Mouse (Mus musculus) induced T-regulatory cell, adult 2 months (primary cell): ENCODE measurements at regions not wholly inside any gene's neighbourhood (a gene's known extent, or its start where the extent isn't known, plus 50 kb on each side); places are given as distances from the start of the nearest gene placed in this dataset.

Experiments
- DNase-seq: peaks from one replicate; pipeline ENCODE4 v3.0.0-alpha.2; 2012; ENCODE audit warnings: low read depth

DNA sequence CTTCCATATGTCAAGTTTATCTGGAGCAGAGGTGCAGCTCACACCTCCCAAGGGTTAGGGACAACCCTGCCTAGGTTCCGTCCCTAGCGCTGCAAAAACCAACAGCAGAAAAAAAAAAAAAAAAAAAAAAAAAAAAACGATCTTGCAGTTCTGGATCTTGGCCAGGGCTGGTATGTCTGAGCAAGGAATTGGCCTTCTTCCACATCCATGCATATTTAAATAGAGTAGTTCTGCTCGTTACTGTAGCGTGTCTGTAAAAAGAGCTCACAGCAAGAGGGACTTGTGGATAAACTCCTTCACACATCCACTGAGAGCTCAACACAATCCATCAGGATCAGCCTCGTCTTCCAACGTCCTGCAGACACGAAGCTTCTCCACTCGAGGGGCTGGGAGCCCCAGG lies 639.4 kb upstream of the Adam5 start:
- DNase-seq, result no peak

DNA sequence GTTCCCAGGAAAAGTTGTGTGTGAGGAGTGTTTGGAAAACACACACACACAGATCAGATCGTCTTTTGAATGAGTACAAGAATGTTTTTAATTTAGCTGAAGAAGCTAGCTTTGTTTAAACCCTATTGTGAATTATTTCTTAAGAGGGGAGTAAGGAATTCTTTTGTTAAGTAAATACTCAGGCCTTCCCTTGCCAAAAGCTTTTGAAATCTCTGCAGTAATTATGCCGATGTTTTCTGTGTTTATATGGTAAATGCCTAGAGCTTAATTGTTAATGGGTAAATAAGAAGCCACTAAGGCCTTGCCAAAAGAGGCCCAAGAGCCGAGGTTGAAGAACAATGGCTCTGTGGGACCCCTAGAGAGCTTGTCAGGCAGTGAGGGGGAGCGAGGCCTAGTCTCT lies 638.3 kb upstream of the Adam5 start:
- no peak for DNase-seq

DNA sequence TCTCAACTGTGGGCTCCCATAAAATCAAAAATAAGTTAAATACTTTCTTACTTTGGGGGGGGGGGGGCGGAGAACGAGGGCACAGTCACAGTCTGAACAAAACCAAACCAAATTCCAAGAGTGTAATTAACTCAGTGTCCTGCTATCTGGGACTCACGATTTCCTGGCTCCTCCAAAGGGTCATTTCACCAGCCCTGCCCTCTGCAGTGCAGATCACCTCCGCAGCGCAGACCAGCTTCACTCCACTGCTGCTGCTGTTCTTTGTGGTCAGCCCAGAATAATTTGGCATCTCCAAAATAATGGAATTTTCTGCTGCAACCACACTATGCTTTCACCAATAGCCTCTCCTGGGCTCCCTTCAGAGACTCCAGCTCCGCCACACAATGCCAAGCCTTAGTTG lies 631.5 kb upstream of the Adam5 start:
- no peak for DNase-seq

DNA sequence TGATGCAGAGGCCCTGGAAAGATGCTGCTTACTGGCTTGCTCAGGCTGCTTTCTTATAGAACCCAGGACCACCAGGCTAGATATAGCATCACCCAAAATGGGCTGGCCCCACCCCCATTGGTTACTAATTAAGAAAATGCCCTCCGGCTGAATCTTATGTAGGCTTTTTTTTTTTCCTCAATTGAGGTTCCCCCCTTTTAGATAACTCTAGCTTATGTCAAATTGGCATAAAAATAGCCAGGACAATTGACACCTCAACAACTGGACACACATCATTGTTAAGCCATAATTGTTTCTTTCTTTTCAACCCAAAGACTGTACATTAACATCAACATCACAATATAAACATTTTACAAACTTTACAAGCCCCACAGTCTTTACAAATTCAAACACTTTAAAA lies 630.8 kb upstream of the Adam5 start:
- DNase-seq, result no peak

DNA sequence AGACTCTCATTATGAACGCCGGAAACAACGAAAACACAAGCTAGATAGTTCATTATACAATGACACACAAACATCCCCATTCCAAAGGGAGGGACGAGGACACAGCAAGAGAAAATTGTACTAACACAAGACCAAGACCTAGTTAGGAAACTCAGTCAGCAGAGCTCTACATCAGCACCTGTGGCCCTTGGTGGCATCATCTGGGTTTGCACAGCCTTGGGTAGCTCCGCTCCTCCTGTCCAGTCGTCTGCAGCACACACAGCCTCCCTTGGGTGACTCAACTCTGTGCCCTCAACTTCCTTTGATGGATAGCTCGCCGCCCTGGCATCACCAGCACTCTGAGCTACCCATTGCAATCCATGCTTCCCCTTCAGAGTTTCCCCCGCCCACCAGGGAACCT lies 629.7 kb upstream of the Adam5 start:
- DNase-seq, result no peak

DNA sequence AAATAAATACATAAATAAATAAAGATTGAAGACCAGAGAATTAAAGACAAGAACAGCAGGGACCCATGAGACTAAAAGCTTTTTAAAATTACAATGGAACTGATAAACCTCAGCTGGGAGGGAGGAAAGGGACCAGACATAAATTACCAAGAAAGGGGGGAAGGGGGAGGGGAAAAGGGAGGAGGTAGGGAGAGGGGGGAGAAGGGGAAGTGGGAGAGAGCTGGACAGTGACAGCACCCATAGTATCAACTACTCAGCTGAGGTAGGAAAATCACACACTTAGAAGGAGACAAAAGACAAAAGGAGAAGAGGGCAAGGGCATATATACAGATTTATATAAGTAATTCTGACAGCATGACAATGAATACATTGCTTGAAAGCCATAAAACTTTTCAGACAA lies 626.4 kb upstream of the Adam5 start:
- DNase-seq, result no peak

DNA sequence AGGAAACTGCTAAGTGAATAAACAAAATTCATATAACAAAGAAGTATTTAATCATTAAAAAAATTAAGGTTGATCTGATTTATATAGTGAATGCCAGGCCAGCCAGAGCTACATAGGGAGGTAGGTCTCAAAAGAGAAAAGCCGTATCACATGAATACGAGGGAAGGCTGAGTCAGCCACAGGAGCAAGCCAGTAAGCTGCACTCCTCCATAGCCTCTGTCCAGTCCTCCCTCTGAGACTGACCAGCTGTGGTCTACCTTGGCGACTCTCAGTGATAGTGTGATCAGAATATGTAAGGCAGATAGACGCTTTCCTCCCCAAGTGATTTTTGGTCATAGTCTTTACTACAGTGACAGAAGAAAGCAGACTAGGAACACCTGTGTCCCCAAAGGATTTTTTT lies 625.4 kb upstream of the Adam5 start:
- DNase-seq, result no peak

DNA sequence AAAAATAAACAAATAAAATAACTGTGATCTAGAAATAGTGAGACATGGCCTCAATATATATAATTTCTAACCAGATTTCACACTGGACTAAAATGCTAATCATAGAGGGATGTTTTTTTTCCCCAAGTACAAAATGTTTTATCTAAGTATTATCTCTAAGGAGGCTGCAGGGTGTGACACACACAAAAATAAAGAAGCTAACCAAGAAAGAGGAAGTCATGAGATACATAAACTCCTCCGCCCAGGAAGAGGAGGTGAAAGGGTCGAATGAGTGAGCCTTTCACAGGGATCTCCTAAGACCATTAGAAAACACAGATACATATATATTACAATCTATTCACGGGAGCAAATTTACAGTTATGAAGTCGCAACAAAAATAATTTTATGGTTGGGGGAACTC lies 623.7 kb upstream of the Adam5 start:
- DNase-seq, result peak; percentile 18

DNA sequence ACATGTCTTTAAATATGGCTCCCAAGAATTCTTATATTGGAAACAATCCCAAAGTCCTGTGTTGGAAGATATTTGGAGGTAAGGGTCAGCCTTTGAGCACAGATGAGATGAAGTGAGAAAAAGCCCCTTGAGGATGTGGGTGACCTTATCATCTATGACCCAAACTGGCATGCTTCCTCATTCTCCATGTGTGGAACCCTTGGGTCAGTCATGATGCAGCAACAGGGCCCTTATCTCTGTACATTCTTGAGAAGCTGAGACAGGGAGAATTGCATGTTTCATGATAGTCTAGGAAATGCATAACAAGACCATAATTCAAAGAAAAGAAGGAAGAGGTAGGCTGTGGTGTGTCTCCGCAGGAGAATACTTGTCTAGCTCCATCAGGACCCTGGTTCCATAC lies 621.8 kb upstream of the Adam5 start:
- no peak for DNase-seq

DNA sequence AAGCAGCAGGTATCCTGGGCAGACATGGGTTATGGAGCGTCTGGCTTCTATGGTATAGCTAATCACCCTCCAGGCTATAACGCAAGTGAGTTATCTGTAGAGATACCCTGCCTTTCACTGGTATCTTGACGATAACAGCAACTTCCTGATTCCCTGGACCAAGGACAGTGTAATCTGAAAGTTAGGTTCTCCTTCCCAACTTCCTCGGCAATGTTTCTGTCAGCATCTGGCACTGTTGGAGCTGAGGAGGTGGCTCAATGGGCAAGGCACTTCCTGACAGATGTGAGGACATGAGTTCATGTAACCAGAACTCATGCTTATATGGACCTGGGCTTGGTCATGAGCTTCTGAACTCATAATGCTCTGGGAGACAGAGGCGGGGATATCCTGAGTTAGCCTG lies 620.9 kb upstream of the Adam5 start:
- DNase-seq, result no peak

DNA sequence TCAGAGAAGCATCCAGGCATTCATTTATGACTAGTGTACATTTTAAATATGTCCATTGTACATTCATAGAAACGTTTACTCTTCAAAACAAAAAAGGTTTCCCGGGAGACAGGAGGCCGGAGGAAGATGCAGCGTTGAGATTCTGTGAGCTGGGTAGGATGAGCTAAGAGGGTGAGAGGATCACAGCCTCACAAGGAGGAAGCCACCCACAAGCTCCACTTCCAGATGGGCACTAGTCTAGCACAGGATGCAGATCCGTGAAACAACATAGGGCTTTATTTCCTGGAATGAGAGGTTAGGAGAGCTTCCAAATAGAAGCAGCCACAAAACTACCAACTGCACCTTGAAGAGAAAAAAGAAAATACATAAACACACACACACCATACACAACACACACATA lies 619.4 kb upstream of the Adam5 start:
- no peak for DNase-seq

DNA sequence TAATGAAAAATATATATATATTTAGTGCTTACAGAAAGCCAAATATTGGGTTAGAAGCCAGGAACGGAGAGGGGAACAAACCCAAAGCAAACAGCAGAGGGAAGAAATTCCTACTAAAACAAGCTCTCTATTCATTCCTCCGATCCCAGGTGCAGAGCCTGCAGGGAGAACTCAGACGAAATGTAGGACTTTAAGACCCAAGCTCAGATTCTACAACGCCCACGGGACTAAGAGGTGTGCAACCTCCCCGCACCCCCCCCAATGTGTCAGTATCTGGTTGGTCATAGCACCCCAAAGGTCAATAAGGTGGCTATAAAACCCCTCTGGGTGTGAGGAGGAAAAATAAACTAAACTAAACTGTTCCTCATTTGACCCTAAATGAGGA lies 616.9 kb upstream of the Adam5 start:
- DNase-seq, result no peak

DNA sequence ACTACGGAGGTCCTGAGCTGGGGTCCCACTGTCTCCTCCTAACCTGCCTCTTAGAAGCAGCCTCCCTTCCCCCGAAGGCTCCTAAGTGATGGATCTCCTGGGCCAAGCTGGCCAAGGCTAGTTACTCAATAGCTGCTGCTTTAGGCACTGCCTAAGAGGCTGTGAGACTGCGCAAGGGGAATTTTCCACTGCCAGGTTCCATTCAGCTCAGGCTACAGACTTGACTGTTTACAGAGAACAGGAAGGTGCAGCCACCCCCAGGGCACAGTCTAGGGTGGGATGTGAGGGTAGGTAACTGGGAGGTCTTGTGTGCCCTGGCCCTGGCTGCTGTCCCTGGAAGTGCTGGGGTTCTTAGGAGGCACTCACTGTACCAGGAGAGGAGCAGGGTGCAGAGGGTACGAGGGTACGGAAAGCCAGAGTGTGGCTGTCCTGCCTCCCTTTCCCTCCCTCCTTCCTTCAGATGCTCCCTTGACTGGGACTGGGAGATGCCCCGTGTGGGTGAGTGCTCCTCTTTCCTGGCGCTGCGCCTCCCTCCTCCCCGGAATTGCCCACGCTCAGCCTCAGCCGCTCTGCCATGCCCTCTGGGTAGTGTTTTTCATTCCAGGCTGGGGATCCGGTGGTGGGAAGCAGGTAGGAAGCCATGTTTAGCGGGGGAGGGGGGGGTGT lies 616.4 kb upstream of the Adam5 start:
- DNase-seq, result peak; percentile 16

DNA sequence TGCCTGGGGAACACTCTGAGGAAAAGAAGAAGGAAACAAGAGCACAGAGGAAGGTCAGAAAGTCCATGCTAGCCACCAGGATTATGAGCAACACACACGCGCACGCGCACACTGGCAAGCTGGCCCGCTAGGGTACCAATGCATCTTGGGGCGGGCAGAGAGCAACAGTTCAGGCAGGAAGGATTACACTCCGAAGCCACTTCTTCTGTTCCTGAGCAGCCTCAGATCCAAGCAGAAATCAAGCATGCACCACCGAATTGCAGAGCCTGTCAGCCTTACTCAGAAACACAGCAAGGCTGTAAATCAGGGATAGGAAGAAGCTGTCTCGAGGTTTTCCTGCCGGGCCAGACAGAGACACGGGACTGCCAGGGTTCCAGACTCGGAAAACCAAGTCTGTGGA lies 615.8 kb upstream of the Adam5 start:
- DNase-seq, result peak; percentile 21

DNA sequence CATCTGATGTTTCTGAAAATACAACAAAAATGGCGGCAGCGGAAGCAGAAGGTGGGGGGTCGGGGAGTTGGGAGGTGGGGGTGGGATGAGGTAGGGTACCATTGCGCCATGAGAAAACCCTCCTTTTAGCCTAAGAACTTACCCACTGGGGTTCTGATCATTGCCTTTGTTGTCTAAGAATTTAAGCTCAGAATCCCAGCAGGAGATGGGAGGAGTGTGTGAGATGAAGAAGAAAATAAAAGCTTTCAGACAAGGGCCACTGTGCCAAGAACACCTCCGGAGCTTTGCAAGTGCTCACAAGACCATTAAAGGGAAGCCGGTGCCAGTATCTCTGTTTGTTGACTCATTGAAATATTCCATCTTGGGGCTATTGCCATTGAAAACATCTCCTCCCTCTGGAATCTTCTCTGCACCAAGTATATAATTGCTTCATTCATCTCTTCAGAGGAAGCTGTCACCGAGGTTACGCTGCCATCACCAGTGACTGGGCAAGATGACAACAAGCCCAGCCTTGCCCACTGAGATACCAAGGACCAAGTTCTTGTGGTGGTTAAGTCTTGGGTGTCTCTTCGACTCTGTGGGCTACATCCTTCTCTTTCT lies 614.0 kb upstream of the Adam5 start:
- no peak for DNase-seq

DNA sequence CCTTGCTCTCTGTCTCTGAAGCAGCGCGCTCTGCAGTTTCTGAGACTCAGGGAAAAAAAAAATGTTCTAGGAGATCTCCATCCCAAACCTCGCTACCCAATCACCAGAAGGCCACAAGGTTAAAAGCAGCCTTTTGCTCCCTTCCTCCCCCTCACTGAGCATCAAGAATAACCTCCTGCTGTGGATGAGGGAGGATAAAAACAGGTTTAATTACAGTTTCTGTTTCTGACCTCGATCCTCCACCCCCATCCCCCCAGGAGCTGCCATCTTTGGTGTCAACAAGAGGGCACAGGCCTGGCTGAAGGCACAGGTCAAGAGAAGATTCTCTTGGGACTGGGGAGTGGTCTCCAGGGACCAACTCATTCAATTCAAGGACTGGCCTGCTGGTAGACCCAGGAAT lies 613.0 kb upstream of the Adam5 start:
- DNase-seq, result no peak

DNA sequence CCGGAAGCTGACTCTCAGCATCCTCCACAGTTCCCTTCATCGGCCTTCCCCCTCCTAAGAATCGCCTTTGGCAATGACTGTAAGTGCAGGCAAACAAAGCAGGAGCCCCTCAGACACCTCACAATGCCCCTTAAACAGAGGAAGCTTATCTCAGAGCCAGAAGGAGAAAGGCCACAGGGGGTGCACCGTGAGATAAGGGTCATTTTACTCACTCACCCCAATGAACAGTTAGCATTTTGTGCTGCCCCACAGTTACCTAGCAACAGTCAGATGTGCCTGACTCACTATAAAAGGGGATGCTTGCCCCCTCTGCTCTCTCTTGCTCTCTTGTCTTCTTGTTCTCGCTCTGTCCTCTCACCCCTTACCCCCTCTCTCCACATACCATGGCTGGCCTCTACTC lies 606.4 kb upstream of the Adam5 start:
- no peak for DNase-seq

DNA sequence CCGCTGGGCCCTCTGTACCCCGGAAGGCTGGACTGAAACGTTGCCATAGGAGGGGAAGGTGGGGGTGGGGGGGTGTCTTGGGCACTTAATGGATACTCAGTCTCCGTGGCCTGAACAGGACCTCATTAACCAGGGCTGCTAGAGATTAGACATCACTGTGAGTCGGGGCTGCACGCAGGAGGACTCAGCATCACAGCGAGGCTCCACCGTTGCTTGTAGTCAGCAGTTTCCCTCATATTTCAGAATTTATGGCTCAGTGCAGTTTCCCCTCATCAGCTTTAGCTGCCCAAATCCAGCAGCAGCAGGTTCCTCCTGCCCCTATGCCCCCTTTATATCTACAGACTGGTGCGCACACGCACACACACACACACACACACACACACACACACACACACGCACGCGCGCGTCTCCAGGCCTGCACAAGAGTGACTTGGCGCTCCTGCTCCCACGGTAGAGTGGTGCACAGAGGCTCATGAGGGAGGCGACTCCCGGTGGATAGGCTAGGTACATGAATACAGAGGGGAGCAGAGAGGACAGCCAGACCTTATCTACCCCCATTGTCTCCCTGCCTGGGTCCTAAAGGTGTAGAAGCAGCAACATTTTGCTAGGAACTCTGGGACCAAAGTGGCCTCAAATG lies 605.8 kb upstream of the Adam5 start:
- DNase-seq, result no peak

DNA sequence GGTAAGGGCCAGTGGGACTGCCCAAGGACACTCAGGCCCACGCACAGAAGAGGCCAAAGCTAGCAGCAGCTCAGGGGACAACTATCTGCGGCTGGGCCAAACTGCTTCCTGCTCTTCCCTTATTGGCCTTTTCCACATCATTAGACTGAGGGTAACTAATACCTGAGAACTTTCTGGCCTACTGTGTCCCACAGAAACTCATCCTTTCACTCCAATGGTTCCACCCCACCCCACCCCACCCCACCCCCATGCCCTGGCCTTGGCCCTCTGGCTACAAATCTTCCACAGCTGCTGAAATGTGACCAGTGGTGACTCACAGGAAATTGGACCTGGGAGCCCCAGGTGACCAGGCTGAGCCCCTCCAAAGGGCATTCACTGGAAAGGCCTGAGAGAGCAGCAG lies 604.6 kb upstream of the Adam5 start:
- DNase-seq, result no peak

DNA sequence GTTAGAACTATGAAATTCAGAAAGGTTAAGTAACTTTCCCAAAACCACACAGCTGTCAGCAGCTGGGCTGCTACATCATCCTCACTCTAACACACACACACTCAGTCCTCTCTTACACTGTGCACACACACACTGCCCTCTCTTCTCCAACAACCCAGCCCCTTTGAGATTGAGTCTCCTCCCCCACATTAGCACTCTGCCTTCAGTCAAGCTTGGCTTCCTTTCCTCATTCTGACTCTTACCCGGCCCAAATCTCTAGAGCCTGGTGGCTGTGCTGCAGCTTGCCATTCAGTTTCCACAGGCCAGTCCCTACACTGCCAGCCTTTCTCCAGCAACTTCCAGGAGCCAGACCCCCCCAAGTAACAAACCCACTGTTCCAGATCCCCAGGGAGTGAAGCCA lies 602.0 kb upstream of the Adam5 start:
- no peak for DNase-seq

DNA sequence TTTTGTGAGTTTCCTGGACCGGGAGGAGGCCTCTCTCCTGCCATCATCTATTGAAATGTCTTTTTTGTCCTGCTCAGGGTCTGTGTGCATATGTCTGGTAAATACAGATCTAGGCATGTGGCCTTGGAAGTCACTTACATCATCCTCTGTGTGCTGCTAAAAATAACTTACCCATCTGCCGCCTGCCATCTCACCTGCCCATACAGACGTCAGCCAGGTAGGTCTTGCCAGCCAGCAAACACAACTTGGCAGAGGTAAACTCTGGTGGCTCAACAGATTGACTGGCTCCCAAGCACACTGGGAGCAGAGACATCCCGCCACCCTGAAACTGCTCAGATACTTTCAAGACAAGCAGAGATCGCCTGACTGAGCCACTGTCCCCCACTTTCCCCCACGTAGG lies 597.3 kb upstream of the Adam5 start:
- no peak for DNase-seq

DNA sequence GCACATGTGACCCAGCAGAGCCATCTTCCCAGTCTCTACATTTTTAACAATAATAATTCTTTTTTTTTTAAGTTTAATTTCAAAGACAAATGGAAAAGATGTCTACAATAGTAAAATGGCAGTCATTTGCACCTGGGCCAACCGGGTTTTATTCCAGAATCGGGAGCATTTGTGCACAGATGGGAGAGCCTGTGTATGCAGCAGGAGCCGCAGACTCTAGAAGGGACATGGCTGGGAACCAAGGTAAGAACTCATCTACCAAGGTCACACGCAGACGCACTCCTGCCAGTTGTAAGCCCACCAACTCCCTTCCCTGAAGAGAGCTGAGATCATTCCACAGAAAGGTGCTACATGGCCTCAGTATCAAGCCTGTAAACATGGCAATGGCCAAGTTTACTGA lies 586.4 kb upstream of the Adam5 start:
- DNase-seq, result no peak

DNA sequence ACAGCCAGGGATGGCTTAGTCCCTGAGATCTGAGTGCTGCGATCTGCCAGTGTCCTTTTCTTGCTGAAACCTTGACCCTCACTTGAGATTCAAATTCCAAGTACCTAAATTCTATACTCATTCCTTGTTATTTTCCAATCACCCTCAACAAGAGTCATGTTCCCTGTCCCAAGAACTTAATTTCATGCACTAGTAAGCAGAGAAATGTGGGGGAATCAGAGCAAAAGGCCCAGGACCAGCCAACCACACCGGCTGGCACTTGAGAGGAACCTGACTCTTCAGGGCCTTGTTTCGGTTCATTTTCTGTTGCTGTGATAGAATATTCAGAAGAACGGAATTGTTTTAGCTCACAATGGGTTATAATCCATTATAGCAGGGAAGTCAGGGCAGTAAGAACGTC lies 583.7 kb upstream of the Adam5 start:
- DNase-seq, result no peak

DNA sequence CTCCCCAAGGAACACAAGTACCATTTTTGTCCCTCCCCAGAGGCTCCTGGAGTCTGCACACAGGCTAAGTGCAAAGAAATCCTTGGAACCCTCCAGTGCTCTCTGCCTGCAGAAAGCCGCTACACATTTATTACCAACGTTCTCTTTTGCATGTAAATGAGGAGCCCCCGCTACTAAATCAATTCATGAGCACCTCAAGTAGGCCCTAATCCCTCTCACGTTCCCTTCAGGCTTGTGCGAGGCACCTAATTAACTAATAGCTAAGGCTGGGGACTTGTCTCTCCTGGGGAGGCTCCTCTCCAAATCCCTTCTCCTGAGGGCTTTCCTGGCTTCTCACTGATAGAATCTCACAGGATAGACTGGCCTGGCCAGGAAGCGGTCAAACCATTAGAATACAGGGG lies 568.6 kb upstream of the Adam5 start:
- no peak for DNase-seq
